Mouse (Mus musculus): ENCODE measurements around the gene Fam213a.
A peak's percentile ranks its signal among the peaks of the same experiment; 100 is the strongest.
"Not testable (repeated sequence)": the region's sequence is repeated elsewhere in the genome, so short reads cannot be mapped to it uniquely, and the experiment has no call there.

Fam213a gene

DNA sequence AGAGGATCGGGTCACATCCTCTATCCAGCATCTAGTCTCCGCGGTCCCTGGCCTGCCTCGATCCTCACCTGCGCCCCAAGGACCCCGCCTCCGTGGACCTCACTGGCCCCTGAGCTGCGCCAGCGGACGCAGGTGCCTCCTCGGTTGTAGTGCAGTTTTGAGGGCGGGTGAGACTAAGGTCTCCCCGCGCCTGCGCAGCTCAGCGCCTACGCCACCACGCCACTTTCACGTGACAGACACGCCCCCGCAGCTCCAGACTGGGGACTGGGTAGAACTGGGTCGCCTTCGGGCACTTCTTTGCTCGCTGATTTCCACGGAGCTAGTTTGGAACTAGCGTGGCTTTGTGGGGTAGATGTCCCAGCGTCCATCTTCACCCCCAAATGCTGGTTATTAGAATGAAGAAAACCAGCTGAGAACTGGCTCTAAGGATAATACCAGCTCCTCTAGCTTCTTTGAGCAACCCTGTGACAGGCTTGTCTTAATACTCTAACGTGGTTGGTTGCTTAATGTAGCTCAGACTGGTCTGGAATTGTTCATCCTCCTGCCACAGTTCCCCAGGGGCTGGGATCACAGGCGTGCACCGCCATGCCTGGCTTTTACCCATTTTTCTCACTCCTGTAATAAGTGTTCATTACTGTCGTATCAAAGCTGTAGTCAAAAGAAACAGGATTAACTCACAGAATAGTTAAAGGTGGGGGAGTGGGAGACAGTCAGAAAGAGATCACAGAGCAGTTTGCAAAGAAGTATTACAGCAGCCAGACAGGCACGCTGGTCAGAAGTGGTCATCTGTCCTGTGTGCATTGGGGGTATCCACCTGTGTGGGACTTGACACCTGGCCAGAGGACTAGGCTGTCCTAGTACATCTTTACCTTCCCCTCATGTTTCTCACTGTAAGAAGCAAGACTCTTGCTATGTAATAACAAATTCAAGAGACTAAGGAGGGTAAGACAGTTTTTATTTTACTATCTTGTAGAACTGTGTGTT, at the start of gene Fam213a:
Gene Fam213a, minus strand, starts transcription at position 159 of the 984 bp plus-strand sequence.
- peak; percentile 92 for DNase-seq

GRCm38 (mm10) chr14:41053190-41053589, 39.6 kb upstream of the Fam213a start:
- DNase-seq = not testable (repeated sequence)

DNA sequence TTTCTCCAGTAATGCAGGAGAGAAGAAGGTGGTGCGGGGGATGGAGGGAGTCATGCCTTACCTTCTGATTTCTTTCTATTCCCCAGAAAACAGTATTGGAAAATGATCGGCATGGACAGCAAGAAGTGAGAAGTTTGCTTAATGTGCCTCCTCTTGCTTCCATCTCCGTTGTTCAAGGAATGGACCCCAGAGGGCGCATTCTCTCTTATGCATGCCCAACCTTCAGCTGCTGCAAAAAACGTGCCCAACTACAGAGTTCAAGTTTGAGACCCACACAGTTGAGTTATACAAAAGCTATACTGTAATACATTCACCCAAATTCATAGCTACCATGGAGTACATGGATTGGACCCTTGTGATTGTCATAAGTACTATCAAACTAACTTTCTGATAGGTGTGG, 38.9 kb upstream of the Fam213a start:
- no peak for DNase-seq

DNA sequence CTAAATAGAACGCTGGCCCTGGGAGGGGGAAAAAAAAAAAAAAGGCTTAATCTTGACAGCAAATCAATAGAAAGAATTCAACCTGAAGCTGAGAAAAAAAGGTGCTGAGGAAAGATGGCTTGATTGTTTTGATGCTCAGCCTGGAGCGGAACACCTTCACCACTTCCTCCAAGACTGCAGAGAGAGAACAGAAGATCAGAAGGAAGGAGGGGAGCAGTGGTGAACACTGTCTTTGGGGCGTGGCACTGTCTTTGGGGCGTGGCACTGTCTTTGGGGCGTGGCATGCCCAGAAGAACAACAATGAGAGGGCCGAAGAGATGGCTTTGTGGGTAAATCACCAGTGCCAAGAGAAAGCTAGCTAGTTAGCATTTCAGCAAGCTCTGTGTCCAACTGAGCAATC, 36.9 kb upstream of the Fam213a start:
- no peak for DNase-seq

DNA sequence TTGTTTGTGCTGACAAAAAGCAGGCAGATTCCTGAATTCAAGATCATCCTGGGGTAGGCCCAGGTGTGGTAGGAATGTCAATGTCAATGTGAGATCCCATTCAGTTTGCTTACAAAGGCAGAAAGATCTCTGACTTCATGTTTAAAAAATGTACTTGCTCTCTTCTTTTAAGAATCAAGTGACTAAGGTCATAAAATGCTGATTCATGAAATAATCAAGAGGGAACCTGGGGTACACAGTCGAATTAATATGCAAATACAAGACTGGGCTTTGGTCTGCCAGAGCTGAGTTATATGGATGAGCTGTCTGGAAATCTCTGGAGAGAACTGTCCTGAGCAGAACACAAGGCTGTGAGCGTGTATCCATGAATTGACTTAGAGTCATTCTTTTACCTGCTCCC, 33.8 kb upstream of the Fam213a start:
- no peak for DNase-seq

GRCm38 (mm10) chr14:41035146-41035798, 21.7 kb upstream of the Fam213a start:
- DNase-seq = peak; percentile 73 to 76

DNA sequence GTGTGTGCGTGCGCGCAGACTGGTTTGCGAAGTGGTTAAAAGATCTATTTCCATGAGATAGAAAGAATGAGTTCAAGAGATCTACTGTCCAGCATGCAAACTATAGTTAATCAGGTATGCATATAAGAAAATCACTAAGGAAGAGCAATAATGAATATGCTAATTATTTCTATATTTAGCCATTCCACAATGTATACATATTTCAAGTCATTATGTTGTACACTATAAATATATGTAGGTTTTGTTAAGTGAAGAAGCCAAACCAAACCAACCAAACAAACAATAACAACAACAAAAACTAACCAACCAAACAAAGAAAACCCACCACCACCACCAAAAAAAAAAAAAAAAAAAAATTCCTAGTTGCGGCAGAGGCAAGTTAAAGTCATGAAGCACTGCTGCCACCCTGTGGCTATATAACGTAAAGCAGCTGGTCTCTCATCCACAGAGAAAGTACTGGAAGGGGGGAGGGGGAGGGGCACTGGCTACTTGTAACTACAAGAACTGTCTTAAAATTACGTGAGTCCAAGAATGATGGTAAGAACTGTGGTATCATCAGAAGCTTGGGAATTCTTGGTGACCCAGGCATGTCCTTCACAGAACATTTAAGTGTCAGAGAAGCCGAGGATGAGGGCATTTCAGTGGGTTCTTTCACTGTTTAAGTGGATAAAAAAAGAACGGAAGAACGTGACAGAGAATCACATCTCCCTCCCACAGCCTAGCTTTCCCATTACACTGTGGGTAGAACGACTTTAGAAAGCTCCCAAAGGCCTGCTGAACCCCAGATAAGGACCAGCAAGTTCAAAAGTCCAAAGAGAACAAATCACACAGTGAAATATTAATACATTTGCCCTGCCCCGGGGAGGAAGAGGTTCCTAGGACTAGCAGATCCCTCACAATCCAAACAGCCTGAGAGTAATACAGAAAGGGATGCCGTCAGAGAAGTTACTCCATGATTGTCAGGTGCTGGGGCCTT, 19.8 kb upstream of the Fam213a start:
- DNase-seq = peak; percentile 81 to 86

DNA sequence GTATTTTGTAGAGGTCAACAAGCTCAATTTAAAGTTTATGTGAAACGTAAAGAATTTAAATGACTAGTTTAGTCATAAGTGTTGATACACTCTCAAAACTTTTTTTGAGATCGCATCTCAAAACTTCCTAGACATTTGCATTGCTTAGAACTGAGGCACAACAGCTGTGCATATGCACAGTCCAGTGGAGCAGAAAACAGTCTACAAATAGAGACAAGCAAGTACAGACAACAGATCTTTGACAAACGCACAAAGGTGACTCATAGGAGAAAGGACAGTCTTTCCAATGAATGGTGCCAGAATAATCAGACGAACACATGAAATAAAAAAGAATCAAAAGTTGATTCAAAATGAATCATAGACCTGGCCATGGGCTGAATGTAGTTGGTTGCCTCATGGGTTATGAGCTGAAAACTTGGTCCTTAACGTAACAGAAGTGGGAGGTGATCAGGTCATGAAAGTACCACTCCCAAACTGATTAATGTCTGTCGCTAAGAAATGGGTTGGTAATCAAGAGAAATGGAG, 17.5 kb upstream of the Fam213a start:
- no peak for DNase-seq

DNA sequence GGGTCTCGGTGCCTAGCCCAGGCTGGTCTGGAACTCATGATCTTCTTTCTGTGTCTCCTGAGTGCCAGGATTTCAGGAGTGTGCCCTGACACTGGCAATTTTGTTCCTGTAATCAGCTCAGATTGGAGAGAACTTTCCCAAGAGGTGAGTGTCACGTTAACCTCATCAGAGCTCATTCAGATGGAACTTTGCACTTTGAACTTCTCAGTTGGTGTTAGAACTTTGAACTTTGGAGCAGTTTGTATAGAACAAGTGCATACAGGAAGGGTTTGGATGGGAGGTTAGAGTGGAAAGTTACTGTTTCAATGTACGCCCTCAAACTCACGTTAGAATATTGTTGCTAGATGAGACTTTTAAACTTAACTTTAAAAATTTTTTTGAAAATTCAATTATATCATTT, 15.7 kb upstream of the Fam213a start:
- DNase-seq = no peak

GRCm38 (mm10) chr14:41025594-41026284, 12.2 kb upstream of the Fam213a start:
- DNase-seq = no peak

DNA sequence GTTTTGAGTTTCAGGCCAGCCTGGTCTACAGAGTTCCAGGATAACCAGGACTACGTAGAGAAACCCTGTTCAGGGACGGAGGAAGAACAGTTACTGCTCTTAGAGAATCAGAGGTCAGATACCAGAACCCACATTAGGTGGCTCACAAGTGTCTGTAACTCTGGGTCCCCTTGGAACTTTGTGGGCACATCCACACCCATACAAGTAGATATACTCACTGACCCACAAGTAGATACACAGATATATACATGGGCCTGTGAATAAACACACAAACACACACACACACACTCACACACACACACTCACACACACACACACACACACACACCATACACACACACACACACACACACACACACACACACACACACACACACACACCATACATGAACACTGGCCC, 11.5 kb upstream of the Fam213a start:
- DNase-seq = no peak

GRCm38 (mm10) chr14:41021246-41021645, 7.7 kb upstream of the Fam213a start:
- peak in 1 of 2 experiments; percentile 32 for DNase-seq

- no peak for DNase-seq
Observed at GRCm38 (mm10) chr14:41017460-41017859, 3.9 kb upstream of the Fam213a start.

- no peak for DNase-seq
Observed at GRCm38 (mm10) chr14:41014701-41015240, 1.2 kb upstream of the Fam213a start.

GRCm38 (mm10) chr14:41013143-41013542, 445 bp downstream of the Fam213a start:
- no peak for DNase-seq

- DNase-seq = no peak
Observed at GRCm38 (mm10) chr14:41011916-41012315, 1.7 kb downstream of the Fam213a start.

DNA sequence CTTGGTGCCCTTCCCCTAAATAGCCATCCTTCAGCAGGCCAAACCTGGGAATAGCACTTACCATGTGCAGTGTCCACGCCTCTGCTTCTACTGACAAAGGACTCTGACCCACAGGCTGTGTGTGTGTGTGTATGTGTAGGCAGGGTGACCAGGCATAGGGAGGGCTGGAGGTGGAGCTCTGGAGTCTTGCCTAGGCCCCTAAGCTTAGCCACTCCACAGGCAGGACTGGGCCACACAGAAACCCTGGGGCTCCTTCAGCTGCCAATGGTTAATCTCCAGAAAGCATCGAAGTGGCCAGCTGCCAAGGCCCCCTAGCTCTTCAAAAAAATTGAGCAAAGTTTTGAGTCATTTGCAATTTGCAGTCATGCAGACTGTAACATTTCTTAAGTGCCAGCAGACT, 5.5 kb downstream of the Fam213a start:
- no peak for DNase-seq

GRCm38 (mm10) chr14:41007641-41008040, 5.9 kb downstream of the Fam213a start:
- no peak for DNase-seq

GRCm38 (mm10) chr14:41006899-41007298, 6.7 kb downstream of the Fam213a start:
- no peak for DNase-seq

GRCm38 (mm10) chr14:41006263-41006662, 7.3 kb downstream of the Fam213a start:
- no peak for DNase-seq

GRCm38 (mm10) chr14:41005716-41006115, 7.9 kb downstream of the Fam213a start:
- no peak for DNase-seq

Measured in B cell, adult 2 months (primary cell).